In genomic region chr10:88727128-88727527, GRCm38 (mm10) we compare ENCODE assay signal across 9 mouse cellular contexts. TPM values are rescaled to one million over a fixed set of nuclear protein-coding genes. Genes with fewer than 3 reads are reported as not detected.
A peak's percentile ranks its signal among the peaks of the same experiment; 100 is the strongest.
DNase-seq lines count a peak whose midpoint lies in the region; ATAC-seq and TF ChIP-seq lines count a peak whose summit lies in the region.
"Had no signal": no experiment of that assay in that cellular context is flagged by ENCODE, and none has a peak within 500 bp of the region (broad histone marks: within the 10 kb centered on the region; RNA-seq: fewer than 3 reads in every experiment).

No protein-coding gene starts in this region.

- H3K9me3 ChIP-seq in intestine, postnatal 0 days (ENCODE audit: control insufficient read depth): no peaks in the 10 kb centered on the region
- H3K9me3 ChIP-seq in intestine, embryonic 16.5 days (ENCODE audit: control insufficient read depth, low read length): no peaks in the 10 kb centered on the region
- H3K9me3 ChIP-seq in E14TG2a.4 (ENCODE audit: low read length): no peaks in the 10 kb centered on the region
- no peaks in the 10 kb centered on the region for H3K9me3 ChIP-seq in hindbrain, postnatal 0 days (ENCODE audit: low read length)
- H3K9me3 ChIP-seq: embryonic facial prominence, embryonic 12.5 days had no signal

- no peak overlapping the region for H3K4me3 ChIP-seq in intestine, postnatal 0 days (ENCODE audit: low read depth, low read length)
- no peak overlapping the region for H3K4me3 ChIP-seq in intestine, embryonic 16.5 days (ENCODE audit: low read length)
- no peak overlapping the region for H3K4me3 ChIP-seq in E14TG2a.4 (replicated peaks; ENCODE audit: low read length)
- H3K4me3 ChIP-seq in hindbrain, postnatal 0 days (ENCODE audit: low read length): no peak overlapping the region
- H3K4me3 ChIP-seq: embryonic facial prominence, embryonic 12.5 days had no signal

- no peaks in the 10 kb centered on the region for H3K27me3 ChIP-seq in intestine, postnatal 0 days (replicated peaks; ENCODE audit: control insufficient read depth, insufficient read depth, low read length)
- H3K27me3 ChIP-seq in intestine, embryonic 16.5 days (replicated peaks; ENCODE audit: control insufficient read depth, insufficient read depth, low read length): no peaks in the 10 kb centered on the region
- H3K27me3 ChIP-seq in E14TG2a.4 (ENCODE audit: insufficient read depth, low read length): peaks cover 13% of the 10 kb centered on the region; the same call in 1 of the 2 replicates
- no peaks in the 10 kb centered on the region for H3K27me3 ChIP-seq in hindbrain, postnatal 0 days (ENCODE audit: insufficient read depth, low read length)
- H3K27me3 ChIP-seq: embryonic facial prominence, embryonic 12.5 days had no signal

- no peak overlapping the region for H3K9ac ChIP-seq in intestine, postnatal 0 days (ENCODE audit: low read depth, low read length)
- H3K9ac ChIP-seq in intestine, embryonic 16.5 days (ENCODE audit: low read depth, low read length): no peak overlapping the region
- H3K9ac ChIP-seq in hindbrain, postnatal 0 days (replicated peaks; ENCODE audit: low read length): no peak overlapping the region
- H3K9ac ChIP-seq: embryonic facial prominence, embryonic 12.5 days had no signal

- ATAC-seq in intestine, postnatal 0 days: no peak
- ATAC-seq in intestine, embryonic 16.5 days: no peak
- no peak for ATAC-seq in hindbrain, postnatal 0 days

- H3K4me1 ChIP-seq in intestine, postnatal 0 days (replicated peaks; ENCODE audit: control insufficient read depth, insufficient read depth, low read length): no peaks in the 10 kb centered on the region
- 0 out of 2 replicates have a peak, but pooled peaks cover 3% of the 10 kb centered on the region for H3K4me1 ChIP-seq in intestine, embryonic 16.5 days (ENCODE audit: control insufficient read depth, insufficient read depth, low read length)
- H3K4me1 ChIP-seq in E14TG2a.4 (replicated peaks; ENCODE audit: low read depth, low read length): peaks cover 27% of the 10 kb centered on the region
- peaks cover 2% of the 10 kb centered on the region; the same call in 1 of the 2 replicates for H3K4me1 ChIP-seq in hindbrain, postnatal 0 days (ENCODE audit: insufficient read depth, low read length)

- H3K4me2 ChIP-seq in intestine, postnatal 0 days (replicated peaks; ENCODE audit: low read depth): no peak overlapping the region
- H3K4me2 ChIP-seq in intestine, embryonic 16.5 days (ENCODE audit: low read depth, low read length): no peak overlapping the region
- H3K4me2 ChIP-seq in hindbrain, postnatal 0 days (ENCODE audit: low read depth, low read length): no peak overlapping the region
- H3K4me2 ChIP-seq: embryonic facial prominence, embryonic 12.5 days had no signal

- H3K27ac ChIP-seq in intestine, postnatal 0 days (ENCODE audit: low read depth, low read length): no peak overlapping the region
- H3K27ac ChIP-seq in intestine, embryonic 16.5 days (ENCODE audit: low read length): no peak overlapping the region
- H3K27ac ChIP-seq in hindbrain, postnatal 0 days: no peak overlapping the region
- H3K27ac ChIP-seq: embryonic facial prominence, embryonic 12.5 days had no signal

- H3K36me3 ChIP-seq in intestine, postnatal 0 days (ENCODE audit: control insufficient read depth, insufficient read depth): no peaks in the 10 kb centered on the region
- no peaks in the 10 kb centered on the region for H3K36me3 ChIP-seq in intestine, embryonic 16.5 days (ENCODE audit: control insufficient read depth, insufficient read depth, low read length)
- H3K36me3 ChIP-seq in E14TG2a.4 (ENCODE audit: insufficient read depth, low read length): no peaks in the 10 kb centered on the region
- H3K36me3 ChIP-seq in hindbrain, postnatal 0 days (ENCODE audit: insufficient read depth, low read length): no peaks in the 10 kb centered on the region
- H3K36me3 ChIP-seq: embryonic facial prominence, embryonic 12.5 days had no signal

- 21% methylated on average over 1 of the region's 1 CpGs for WGBS in intestine, postnatal 0 days
- 30% methylated on average over 1 of the region's 1 CpGs for WGBS in intestine, embryonic 16.5 days
- 67% methylated on average over 1 of the region's 1 CpGs for WGBS in hindbrain, postnatal 0 days

- peak; percentile 78 for TF ChIP-seq CTCF in intestine, postnatal 0 days (IDR thresholded peaks at IDR 0.05; ENCODE audit: low read depth)
- peak; percentile 79 for TF ChIP-seq CTCF in E14TG2a.4 (conservative IDR thresholded peaks at IDR 0.05; ENCODE audit: low read length)
- TF ChIP-seq CTCF in hindbrain, postnatal 0 days (IDR thresholded peaks at IDR 0.05; ENCODE audit: low read depth): peak; percentile 83

- DNase-seq in adipocyte (ENCODE audit: low spot score): peak; percentile 71
- DNase-seq in hindbrain, postnatal 0 days (ENCODE audit: low spot score): peak; percentile 76
- DNase-seq in lung, adult 18-20 months: peak; percentile 15 to 23
- peak; percentile 52 for DNase-seq in telencephalon, adult 2 months (ENCODE audit: low read depth, low spot score)

RNA-seq across cellular contexts. Expression of gene Arl1, which starts 3.5 kb away (rescaled TPM):
- 153 and 163 TPM in 2 replicates for polyA plus RNA-seq in intestine, postnatal 0 days (2015; fragmentation: Nextera tagmentation; extraction: Ambion mirVana)
- polyA plus RNA-seq in intestine, embryonic 16.5 days (2015; fragmentation: Nextera tagmentation; extraction: Ambion mirVana): 185 and 192 TPM in 2 replicates
- 59.8 and 62.2 TPM in 2 replicates for total RNA-seq in hindbrain, postnatal 0 days (2014; rRNA removed)
- polyA plus RNA-seq in hindbrain, postnatal 0 days (2015; fragmentation: Nextera tagmentation; extraction: Ambion mirVana): 164 and 166 TPM in 2 replicates

RNA-seq across cellular contexts. Expression of gene Spic, which starts 42.3 kb away (rescaled TPM):
- polyA plus RNA-seq in intestine, postnatal 0 days (2015; fragmentation: Nextera tagmentation; extraction: Ambion mirVana): 0.20 and 0.59 TPM in 2 replicates
- polyA plus RNA-seq in intestine, embryonic 16.5 days (2015; fragmentation: Nextera tagmentation; extraction: Ambion mirVana): 0.56 and 2.1 TPM in 2 replicates
- total RNA-seq in hindbrain, postnatal 0 days (2014; rRNA removed): not detected in 2 replicates
- not detected in 2 replicates for polyA plus RNA-seq in hindbrain, postnatal 0 days (2015; fragmentation: Nextera tagmentation; extraction: Ambion mirVana)
- polyA plus RNA-seq: small intestine, adult 2 months had no signal

Comparison
In these comparisons a context has a peak if more than half of its experiments do, and no peak if none do; other contexts are left out.
1. DNase-seq: peak in every context shown above with its lines; median percentile 76 in hindbrain, postnatal 0 days; 71 in adipocyte; 52 in telencephalon, adult 2 months; 19 in lung, adult 18-20 months.